ENCODE assay signal across 10 mouse cellular contexts in genomic region chr4:154802210-154802609, GRCm38 (mm10). TPM values are rescaled to one million over a fixed set of nuclear protein-coding genes. Genes with fewer than 3 reads are reported as not detected.
DNase-seq lines count a peak whose midpoint lies in the region; ATAC-seq lines count a peak whose summit lies in the region.
"Had no signal": no experiment of that assay in that cellular context is flagged by ENCODE, and none has a peak within 500 bp of the region (broad histone marks: within the 10 kb centered on the region; RNA-seq: fewer than 3 reads in every experiment).

No protein-coding gene starts in this region.

- WGBS in heart, embryonic 11.5 days (ENCODE audit: insufficient replicate concordance), result 3% methylated on average over 26 of the region's 26 CpGs
- 12% methylated on average over 26 of the region's 26 CpGs for WGBS in neural tube, embryonic 15.5 days
- WGBS in limb, embryonic 13.5 days, result under 1% methylated on average over 26 of the region's 26 CpGs

- H3K27ac ChIP-seq in heart, embryonic 11.5 days (ENCODE audit: low read depth, low read length), result no peak overlapping the region
- no peak overlapping the region for H3K27ac ChIP-seq in neural tube, embryonic 15.5 days (replicated peaks)
- H3K27ac ChIP-seq in limb, embryonic 13.5 days, result peak overlapping the region; percentile 61; the same call in 1 of the 2 replicates

- no peak for ATAC-seq in heart, embryonic 11.5 days (replicated peaks; ENCODE audit: insufficient number of reproducible peaks, low FRiP score, low TSS enrichment)
- ATAC-seq in neural tube, embryonic 15.5 days (ENCODE audit: low FRiP score), result no peak
- ATAC-seq in limb, embryonic 13.5 days (ENCODE audit: low FRiP score, low read depth), result peak; percentile 51; the same call in 1 of the 2 replicates
- ATAC-seq: Patski had no signal

- no peaks in the 10 kb centered on the region for H3K36me3 ChIP-seq in heart, embryonic 11.5 days (ENCODE audit: control insufficient read depth, insufficient read depth, low read length)
- H3K36me3 ChIP-seq in neural tube, embryonic 15.5 days, result no peaks in the 10 kb centered on the region
- H3K36me3 ChIP-seq in limb, embryonic 13.5 days, result no peaks in the 10 kb centered on the region

- DNase-seq in heart, adult 18-20 months, result no peak
- peak; percentile 42 for DNase-seq in neural tube, embryonic 10.5 days (ENCODE audit: extremely low spot score, low spot score)
- DNase-seq in layer of hippocampus, postnatal 10 days (ENCODE audit: low spot score in 2 of 2), result no peak
- DNase-seq in right cerebral cortex, postnatal 36 days (ENCODE audit: low spot score in 2 of 2), result no peak
- DNase-seq in right cerebral cortex, postnatal 25 days, result no peak

- H3K4me1 ChIP-seq in heart, embryonic 11.5 days (ENCODE audit: control insufficient read depth, insufficient read depth, low read length), result peaks cover 5% of the 10 kb centered on the region; the same call in 1 of the 2 replicates
- peaks cover 16% of the 10 kb centered on the region for H3K4me1 ChIP-seq in neural tube, embryonic 15.5 days
- H3K4me1 ChIP-seq in limb, embryonic 13.5 days, result peaks cover 27% of the 10 kb centered on the region

- H3K9me3 ChIP-seq in heart, embryonic 11.5 days (replicated peaks; ENCODE audit: control insufficient read depth, low read length), result no peaks in the 10 kb centered on the region
- no peaks in the 10 kb centered on the region for H3K9me3 ChIP-seq in neural tube, embryonic 15.5 days (replicated peaks)
- no peaks in the 10 kb centered on the region for H3K9me3 ChIP-seq in limb, embryonic 13.5 days

- peaks cover 36% of the 10 kb centered on the region for H3K27me3 ChIP-seq in heart, embryonic 11.5 days (ENCODE audit: control insufficient read depth, insufficient read depth, low read length)
- H3K27me3 ChIP-seq in neural tube, embryonic 15.5 days (replicated peaks), result peaks cover 62% of the 10 kb centered on the region
- H3K27me3 ChIP-seq in limb, embryonic 13.5 days, result peaks cover 24% of the 10 kb centered on the region

- no peak overlapping the region for H3K9ac ChIP-seq in heart, embryonic 11.5 days (ENCODE audit: low read depth, low read length)
- no peak overlapping the region for H3K9ac ChIP-seq in neural tube, embryonic 15.5 days (replicated peaks)
- peak overlapping the region; percentile 26; the same call in 1 of the 2 replicates for H3K9ac ChIP-seq in limb, embryonic 13.5 days

- H3K4me3 ChIP-seq in heart, embryonic 11.5 days (ENCODE audit: low read depth, low read length), result peak overlapping the region; percentile 25
- no peak overlapping the region for H3K4me3 ChIP-seq in neural tube, embryonic 15.5 days (replicated peaks)
- H3K4me3 ChIP-seq in limb, embryonic 13.5 days, result peak overlapping the region; percentile 7; the same call in 1 of the 2 replicates
- H3K4me3 ChIP-seq: myocyte had no signal

- H3K4me2 ChIP-seq in heart, embryonic 11.5 days, result peak overlapping the region; percentile 52
- no peak overlapping the region; the same call in 1 of the 2 replicates for H3K4me2 ChIP-seq in neural tube, embryonic 15.5 days
- peak overlapping the region; percentile 51 for H3K4me2 ChIP-seq in limb, embryonic 13.5 days (replicated peaks)

RNA-seq across cellular contexts. Expression of gene Ttc34, which starts 35.0 kb away (rescaled TPM):
- 0.35 and 0.52 TPM in 2 replicates for polyA plus RNA-seq in heart, embryonic 11.5 days (2014; fragmentation: Nextera tagmentation; extraction: Ambion mirVana)
- under 1 TPM; 0.15 to 0.18 TPM for total RNA-seq in heart, adult 18-20 months (2021)
- 1.0 and 1.6 TPM in 2 replicates for polyA plus RNA-seq in neural tube, embryonic 15.5 days (2015; fragmentation: Nextera tagmentation; extraction: Ambion mirVana)
- 0.27 and 0.32 TPM in 2 replicates for polyA plus RNA-seq in limb, embryonic 13.5 days (2015; fragmentation: Nextera tagmentation; extraction: Ambion mirVana)
- 1 to 10 TPM; 3.7 to 4.9 TPM for total RNA-seq in layer of hippocampus, postnatal 10 days (2021)
- polyA plus RNA-seq: myocyte, Patski had no signal
